Mouse (Mus musculus): ENCODE results near the gene Myof.

DNA sequence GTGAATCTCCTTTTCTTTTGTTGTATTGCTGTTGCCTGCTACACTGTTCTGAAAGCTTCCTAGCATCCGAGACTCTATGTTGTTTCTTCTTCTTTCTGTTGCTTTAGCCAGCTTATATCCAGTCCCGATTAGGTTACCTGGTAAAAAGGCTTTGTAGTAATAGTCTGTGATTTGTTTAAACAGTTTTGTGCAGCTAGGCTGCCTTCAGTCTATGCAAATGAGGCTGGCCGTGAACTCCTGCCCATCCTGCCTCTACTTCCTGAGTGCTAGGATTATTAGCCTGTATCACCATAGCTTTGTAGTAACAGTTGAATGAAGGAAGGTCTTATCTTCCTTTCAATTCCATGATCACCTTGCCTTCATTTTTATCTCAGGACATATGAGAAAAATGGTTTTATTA lies 12.9 kb upstream of the Myof start:
- TF ChIP-seq CTCF (conservative IDR thresholded peaks at IDR 0.05 in 1 of 2, IDR thresholded peaks at IDR 0.05 in 1 of 2; ENCODE audit: low read depth in 2 of 2, low read length in 2 of 2) (no peak), MAX (IDR thresholded peaks at IDR 0.05; ENCODE audit: low read length) (no peak), CHD2 (IDR thresholded peaks at IDR 0.05; ENCODE audit: low read length) (no peak), ZMIZ1 (IDR thresholded peaks at IDR 0.05; ENCODE audit: low read depth, low read length) (no peak), NELFE (IDR thresholded peaks at IDR 0.05; ENCODE audit: low read depth, low read length) (no peak), TCF12 (IDR thresholded peaks at IDR 0.05; ENCODE audit: low read depth, low read length) (no peak), GABPA (IDR thresholded peaks at IDR 0.05; ENCODE audit: insufficient replicate concordance, low read depth, low read length) (no peak), EP300 (IDR thresholded peaks at IDR 0.05; ENCODE audit: low read length) (no peak), ZC3H11A (IDR thresholded peaks at IDR 0.05; ENCODE audit: low read depth, low read length) (no peak), RCOR1 (conservative IDR thresholded peaks at IDR 0.05; ENCODE audit: low read depth, low read length) (no peak), JUND (conservative IDR thresholded peaks at IDR 0.05; ENCODE audit: low read depth, low read length) (no peak), UBTF (IDR thresholded peaks at IDR 0.05; ENCODE audit: low read depth, low read length) (no peak)

Data from CH12.LX (cell line).